Mouse (Mus musculus): Measurements from ENCODE around the gene Iqcf3. TPM values are rescaled to one million over a fixed set of nuclear protein-coding genes. Genes with fewer than 3 reads are reported as not detected.

The Iqcf3 gene
- polyA plus RNA-seq, 1 experiment from 2014 or later, result not detected

GRCm38 (mm10) chr9:106461026-106461415 lies 100.4 kb downstream of the Iqcf3 start:
- no peak overlapping the region for H3K4me3 ChIP-seq (ENCODE audit: low read depth, low read length)
- no peak overlapping the region for H3K9ac ChIP-seq (ENCODE audit: low read depth, low read length)
- no peak overlapping the region for H3K27ac ChIP-seq (ENCODE audit: low read depth, low read length)
- no peak for TF ChIP-seq CTCF (IDR thresholded peaks at IDR 0.05; ENCODE audit: low read depth)
- no peak overlapping the region for H3K4me2 ChIP-seq (replicated peaks; ENCODE audit: low read depth)
- no peak for ATAC-seq
- peaks cover 17% of the 10 kb centered on the region; the same call in 1 of the 2 replicates for H3K27me3 ChIP-seq (replicated peaks; ENCODE audit: control insufficient read depth, insufficient read depth, low read length)
- H3K36me3 ChIP-seq (ENCODE audit: control insufficient read depth, insufficient read depth), result no peaks in the 10 kb centered on the region; the same call in 1 of the 2 replicates
- H3K4me1 ChIP-seq (replicated peaks; ENCODE audit: control insufficient read depth, insufficient read depth, low read length), result no peaks in the 10 kb centered on the region
- H3K9me3 ChIP-seq (ENCODE audit: control insufficient read depth), result no peaks in the 10 kb centered on the region
- WGBS, result 95% methylated on average over 9 of the region's 9 CpGs

- Histone ChIP-seq H3K27ac (ENCODE audit: low read depth, low read length) (no peak overlapping the region), H3K4me1 (replicated peaks; ENCODE audit: control insufficient read depth, insufficient read depth, low read length) (no peaks in the 10 kb centered on the region), H3K36me3 (ENCODE audit: control insufficient read depth, insufficient read depth) (no peaks in the 10 kb centered on the region; the same call in 1 of the 2 replicates), H3K4me2 (replicated peaks; ENCODE audit: low read depth) (no peak overlapping the region), H3K9ac (ENCODE audit: low read depth, low read length) (no peak overlapping the region), H3K9me3 (ENCODE audit: control insufficient read depth) (no peaks in the 10 kb centered on the region), H3K4me3 (ENCODE audit: low read depth, low read length) (no peak overlapping the region), H3K27me3 (replicated peaks; ENCODE audit: control insufficient read depth, insufficient read depth, low read length) (peaks cover 12% of the 10 kb centered on the region; the same call in 1 of the 2 replicates)
- whole genome bisulfite sequencing, result 84% methylated on average over 18 of the region's 18 CpGs
- ATAC-seq, result no peak
- TF ChIP-seq CTCF (IDR thresholded peaks at IDR 0.05; ENCODE audit: low read depth), result no peak
Observed at GRCm38 (mm10) chr9:106460401-106461025, 100.9 kb downstream of the Iqcf3 start.

- WGBS, result 73% methylated on average over 15 of the region's 15 CpGs
- no peak overlapping the region for H3K9ac ChIP-seq (ENCODE audit: low read depth, low read length)
- no peaks in the 10 kb centered on the region; the same call in 1 of the 2 replicates for H3K36me3 ChIP-seq (ENCODE audit: control insufficient read depth, insufficient read depth)
- H3K27me3 ChIP-seq (replicated peaks; ENCODE audit: control insufficient read depth, insufficient read depth, low read length), result peaks cover 6% of the 10 kb centered on the region; the same call in 1 of the 2 replicates
- no peak overlapping the region for H3K27ac ChIP-seq (ENCODE audit: low read depth, low read length)
- no peaks in the 10 kb centered on the region for H3K4me1 ChIP-seq (replicated peaks; ENCODE audit: control insufficient read depth, insufficient read depth, low read length)
- ATAC-seq, result no peak
- H3K4me3 ChIP-seq (ENCODE audit: low read depth, low read length), result no peak overlapping the region
- no peak overlapping the region for H3K4me2 ChIP-seq (replicated peaks; ENCODE audit: low read depth)
- no peak for TF ChIP-seq CTCF (IDR thresholded peaks at IDR 0.05; ENCODE audit: low read depth)
- H3K9me3 ChIP-seq (ENCODE audit: control insufficient read depth), result no peaks in the 10 kb centered on the region
Observed at GRCm38 (mm10) chr9:106459946-106460345, 101.5 kb downstream of the Iqcf3 start.

- 81% methylated on average over 5 of the region's 5 CpGs for WGBS
- H3K9me3 ChIP-seq (ENCODE audit: control insufficient read depth), result no peaks in the 10 kb centered on the region
- TF ChIP-seq CTCF (IDR thresholded peaks at IDR 0.05; ENCODE audit: low read depth), result no peak
- H3K9ac ChIP-seq (ENCODE audit: low read depth, low read length), result no peak overlapping the region
- H3K27me3 ChIP-seq (replicated peaks; ENCODE audit: control insufficient read depth, insufficient read depth, low read length), result no peaks in the 10 kb centered on the region
- no peaks in the 10 kb centered on the region; the same call in 1 of the 2 replicates for H3K36me3 ChIP-seq (ENCODE audit: control insufficient read depth, insufficient read depth)
- H3K27ac ChIP-seq (ENCODE audit: low read depth, low read length), result no peak overlapping the region
- no peak overlapping the region for H3K4me3 ChIP-seq (ENCODE audit: low read depth, low read length)
- no peaks in the 10 kb centered on the region; the same call in 1 of the 2 replicates for H3K4me1 ChIP-seq (replicated peaks; ENCODE audit: control insufficient read depth, insufficient read depth, low read length)
- ATAC-seq, result no peak
- no peak overlapping the region for H3K4me2 ChIP-seq (replicated peaks; ENCODE audit: low read depth)
Observed at GRCm38 (mm10) chr9:106457920-106458319, 103.5 kb downstream of the Iqcf3 start.

- Histone ChIP-seq H3K4me1 (replicated peaks; ENCODE audit: control insufficient read depth, insufficient read depth, low read length) (no peaks in the 10 kb centered on the region; the same call in 1 of the 2 replicates), H3K9me3 (ENCODE audit: control insufficient read depth) (no peaks in the 10 kb centered on the region), H3K36me3 (ENCODE audit: control insufficient read depth, insufficient read depth) (no peaks in the 10 kb centered on the region; the same call in 1 of the 2 replicates), H3K27ac (ENCODE audit: low read depth, low read length) (no peak overlapping the region), H3K27me3 (replicated peaks; ENCODE audit: control insufficient read depth, insufficient read depth, low read length) (no peaks in the 10 kb centered on the region), H3K4me2 (replicated peaks; ENCODE audit: low read depth) (no peak overlapping the region), H3K9ac (ENCODE audit: low read depth, low read length) (no peak overlapping the region), H3K4me3 (ENCODE audit: low read depth, low read length) (no peak overlapping the region)
- no peak for ATAC-seq
- TF ChIP-seq CTCF (IDR thresholded peaks at IDR 0.05; ENCODE audit: low read depth), result no peak
- WGBS, result 71% methylated on average over 9 of the region's 9 CpGs
Observed at GRCm38 (mm10) chr9:106457163-106457559, 104.3 kb downstream of the Iqcf3 start.

- TF ChIP-seq CTCF (IDR thresholded peaks at IDR 0.05; ENCODE audit: low read depth), result no peak
- Histone ChIP-seq H3K36me3 (ENCODE audit: control insufficient read depth, insufficient read depth) (no peaks in the 10 kb centered on the region; the same call in 1 of the 2 replicates), H3K27me3 (replicated peaks; ENCODE audit: control insufficient read depth, insufficient read depth, low read length) (no peaks in the 10 kb centered on the region), H3K4me1 (replicated peaks; ENCODE audit: control insufficient read depth, insufficient read depth, low read length) (no peaks in the 10 kb centered on the region; the same call in 1 of the 2 replicates), H3K4me2 (replicated peaks; ENCODE audit: low read depth) (peak overlapping the region; percentile 13; the same call in 1 of the 2 replicates), H3K27ac (ENCODE audit: low read depth, low read length) (no peak overlapping the region; the same call in 1 of the 2 replicates), H3K9me3 (ENCODE audit: control insufficient read depth) (no peaks in the 10 kb centered on the region), H3K4me3 (ENCODE audit: low read depth, low read length) (no peak overlapping the region), H3K9ac (ENCODE audit: low read depth, low read length) (no peak overlapping the region)
- ATAC-seq, result no peak
- 63% methylated on average over 15 of the region's 15 CpGs for WGBS
Observed at GRCm38 (mm10) chr9:106456325-106457162, 104.9 kb downstream of the Iqcf3 start.
